Comparison of ENCODE assay signal across 7 mouse cellular contexts in the genomic region with DNA sequence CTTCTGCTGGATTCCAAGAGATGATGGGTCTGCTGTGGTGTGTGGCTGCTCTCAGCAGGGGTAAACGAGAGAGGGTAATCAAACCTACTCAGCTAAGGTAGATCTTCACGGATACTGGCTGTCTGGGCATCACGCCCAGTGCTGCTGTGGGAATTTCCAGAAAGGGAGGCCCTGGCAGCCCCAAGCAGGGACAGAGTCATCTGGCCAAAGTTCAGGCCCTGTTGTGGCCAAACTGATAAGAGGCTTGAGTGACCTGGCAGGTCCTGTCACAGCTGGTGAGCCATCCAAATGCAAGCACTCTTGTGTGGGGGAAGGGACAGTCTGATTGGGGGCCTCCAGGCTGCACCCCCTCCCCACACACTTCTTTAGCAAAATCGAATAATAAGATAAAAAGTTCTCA. TPM values are rescaled to one million over a fixed set of nuclear protein-coding genes. Genes with fewer than 3 reads are reported as not detected.
DNase-seq lines count a peak whose midpoint lies in the region; TF ChIP-seq lines count a peak whose summit lies in the region.

No protein-coding gene starts in this region.

- peaks cover 12 to 78% of the 10 kb centered on the region in 2 experiments for H3K36me3 ChIP-seq in CH12.LX (replicated peaks in 1 of 2; ENCODE audit: control insufficient read depth in 1 of 2, insufficient read depth in 1 of 2, low read length in 1 of 2)
- peaks cover 32% of the 10 kb centered on the region for H3K36me3 ChIP-seq in heart, adult 2 months (ENCODE audit: control insufficient read depth, insufficient read depth, low read length)

- peaks cover 16 to 57% of the 10 kb centered on the region in 2 experiments for H3K4me1 ChIP-seq in CH12.LX (ENCODE audit: control insufficient read depth in 1 of 2, insufficient read depth in 2 of 2)
- H3K4me1 ChIP-seq in heart, adult 2 months (ENCODE audit: control insufficient read depth, insufficient read depth, low read length) = peaks cover 55% of the 10 kb centered on the region

- H3K9ac ChIP-seq in CH12.LX (ENCODE audit: insufficient read depth, low read depth) = no peak overlapping the region
- no peak overlapping the region for H3K9ac ChIP-seq in heart, adult 2 months (ENCODE audit: low read depth, low read length)

- dilution Hi-C loops in CH12.LX (cut with MboI; ENCODE audit: extremely low pct_ligation_motif_present, extremely low pct_unique_long_range_greater_than_20kb, low sequenced_read_pairs) = no loop called here

- in situ Hi-C loops in CH12.LX (cut with MboI; ENCODE audit: low pct_ligation_motif_present, low pct_unique_long_range_greater_than_20kb, low sequenced_read_pairs) = no loop called here

- no peaks in the 10 kb centered on the region for H3K9me3 ChIP-seq in CH12.LX (replicated peaks; ENCODE audit: low read length)

- no peak overlapping the region for H3K4me2 ChIP-seq in CH12.LX (ENCODE audit: insufficient read depth, low read depth, poor library complexity, severe bottlenecking)

- TF ChIP-seq RAD21 in CH12.LX (IDR thresholded peaks at IDR 0.05; ENCODE audit: low read depth, low read length) = no peak

- no peak overlapping the region for H3K4me3 ChIP-seq in CH12.LX (replicated peaks in 1 of 3; ENCODE audit: low read depth in 2 of 3, low read length in 2 of 3, poor library complexity in 1 of 3)
- no peak overlapping the region for H3K4me3 ChIP-seq in heart, adult 2 months

- intact Hi-C loops in heart, adult 2 months (cut with DNase I) = loop anchor here (2.0 kb wide), 1 partner anchor 14 kb away; no protein-coding TSS in a partner anchor

- no peak for TF ChIP-seq CTCF in CH12.LX (conservative IDR thresholded peaks at IDR 0.05 in 1 of 2, IDR thresholded peaks at IDR 0.05 in 1 of 2; ENCODE audit: low read depth in 2 of 2, low read length in 2 of 2)
- no peak for TF ChIP-seq CTCF in heart, adult 2 months (IDR thresholded peaks at IDR 0.05)

- no peak for TF ChIP-seq POLR2A in CH12.LX (IDR thresholded peaks at IDR 0.05; ENCODE audit: low read depth, low read length)
- TF ChIP-seq POLR2A in heart, adult 2 months (IDR thresholded peaks at IDR 0.05; ENCODE audit: insufficient read depth, low read depth, low read length) = no peak

- H3K27ac ChIP-seq in CH12.LX (ENCODE audit: insufficient read depth, low read depth) = no peak overlapping the region
- peak overlapping the region; percentile 71 for H3K27ac ChIP-seq in heart, adult 2 months

- WGBS in heart, adult 2 months = 9% methylated on average over 4 of the region's 4 CpGs

- no peaks in the 10 kb centered on the region for H3K27me3 ChIP-seq in CH12.LX (replicated peaks)
- H3K27me3 ChIP-seq in heart, adult 2 months (ENCODE audit: control insufficient read depth, insufficient read depth, low read length) = no peaks in the 10 kb centered on the region

- TF ChIP-seq EP300 in CH12.LX (IDR thresholded peaks at IDR 0.05; ENCODE audit: low read length) = no peak
- peak; percentile 90 for TF ChIP-seq EP300 in heart, adult 2 months (IDR thresholded peaks at IDR 0.05; ENCODE audit: insufficient read depth, low read depth, low read length)

- DNase-seq in 3T3-L1 (ENCODE audit: low read depth, low spot score) = peak; percentile 92
- no peak for DNase-seq in CH12.LX (ENCODE audit: extremely low read depth)
- peak; percentile 78 to 84 for DNase-seq in heart, adult 2 months
- peak; percentile 64 to 77 for DNase-seq in kidney, postnatal 4 days
- no peak for DNase-seq in right cerebral cortex, postnatal 10 days (ENCODE audit: low spot score in 2 of 2)
- DNase-seq in layer of hippocampus, adult 9-11 months = no peak
- DNase-seq in spleen, postnatal 4 days (ENCODE audit: low spot score in 2 of 2) = no peak

- no peaks in the 10 kb centered on the region for H3K79me2 ChIP-seq in CH12.LX (replicated peaks; ENCODE audit: control insufficient read depth, extremely low read depth, insufficient read depth, poor library complexity, severe bottlenecking)
- H3K79me2 ChIP-seq in heart, adult 2 months (replicated peaks; ENCODE audit: control insufficient read depth, insufficient read depth, low read length) = no peaks in the 10 kb centered on the region; the same call in 1 of the 2 replicates

TF ChIP-seq in CH12.LX, 34 proteins besides CTCF, POLR2A, EP300 and RAD21:
- TF ChIP-seq TCF12 (IDR thresholded peaks at IDR 0.05; ENCODE audit: low read depth, low read length) = 0 out of 2 replicates have a peak, but pooled peaks have one; percentile 18
- no peak for TF ChIP-seq JUND (conservative IDR thresholded peaks at IDR 0.05; ENCODE audit: low read depth, low read length)
- no peak for TF ChIP-seq RCOR1 (conservative IDR thresholded peaks at IDR 0.05; ENCODE audit: low read depth, low read length)
- TF ChIP-seq NRF1 (IDR thresholded peaks at IDR 0.05; ENCODE audit: low read depth, low read length) = no peak
- no peak for TF ChIP-seq ZNF384 (IDR thresholded peaks at IDR 0.05; ENCODE audit: low read depth, low read length)
- TF ChIP-seq BHLHE40 (IDR thresholded peaks at IDR 0.05; ENCODE audit: low read depth, low read length) = no peak

RNA-seq across cellular contexts. Expression of gene B230217C12Rik, which starts 19.7 kb away (rescaled TPM):
- total RNA-seq in CH12.LX (2012; rRNA removed) (4.6 and 4.9 TPM in 2 replicates), CH12.LX (2014; rRNA removed) (13.7 and 14.0 TPM in 2 replicates)
- polyA plus RNA-seq in CH12.LX (2012; ENCODE audit: insufficient read length, low read depth) = 11.9 and 12.4 TPM in 2 replicates
- total RNA-seq in heart, adult 2 months (2021) = 1 to 10 TPM in 1 of 2 experiments, under 1 TPM in 1; 0.64 to 1.6 TPM
- polyA plus RNA-seq in heart, adult 2 months (2012; rRNA removed) = 2.3 and 2.7 TPM in 2 replicates

RNA-seq across cellular contexts. Expression of gene Lasp1, which starts 22.0 kb away (rescaled TPM):
- total RNA-seq in CH12.LX (2012; rRNA removed) (16.8 and 18.6 TPM in 2 replicates), CH12.LX (2014; rRNA removed) (12.3 and 12.5 TPM in 2 replicates)
- 45.1 and 45.4 TPM in 2 replicates for polyA plus RNA-seq in CH12.LX (2012; ENCODE audit: insufficient read length, low read depth)
- total RNA-seq in heart, adult 2 months (2021) = 10 to 100 TPM; 28.2 to 31.6 TPM
- polyA plus RNA-seq in heart, adult 2 months (2012; rRNA removed) = 31.1 and 38.5 TPM in 2 replicates

RNA-seq across cellular contexts. Expression of gene Rpl23, which starts 38.6 kb away (rescaled TPM):
- total RNA-seq in CH12.LX (2012; rRNA removed) = 2,073 and 2,338 TPM in 2 replicates
- total RNA-seq in CH12.LX (2014; rRNA removed) = 1,878 and 2,226 TPM in 2 replicates
- polyA plus RNA-seq in CH12.LX (2012; ENCODE audit: insufficient read length, low read depth) = 1,387 and 2,564 TPM in 2 replicates
- 100 to 1,000 TPM; 509 to 574 TPM for total RNA-seq in heart, adult 2 months (2021)
- 103 and 140 TPM in 2 replicates for polyA plus RNA-seq in heart, adult 2 months (2012; rRNA removed)

RNA-seq across cellular contexts. Expression of gene 1700001P01Rik, which starts 45.1 kb away (rescaled TPM):
- 0.47 and 0.50 TPM in 2 replicates for total RNA-seq in CH12.LX (2012; rRNA removed)
- not detected in 2 replicates for total RNA-seq in CH12.LX (2014; rRNA removed)
- polyA plus RNA-seq in CH12.LX (2012; ENCODE audit: insufficient read length, low read depth) = 0.41 TPM in 1 of 2 replicates, not detected in the other
- total RNA-seq in heart, adult 2 months (2021) = not detected
- polyA plus RNA-seq in heart, adult 2 months (2012; rRNA removed) = 0.20 TPM in 1 of 2 replicates, not detected in the other

RNA-seq across cellular contexts. Expression of gene Cwc25, which starts 54.5 kb away (rescaled TPM):
- 16.7 and 17.3 TPM in 2 replicates for total RNA-seq in CH12.LX (2012; rRNA removed)
- 19.3 and 19.6 TPM in 2 replicates for total RNA-seq in CH12.LX (2014; rRNA removed)
- polyA plus RNA-seq in CH12.LX (2012; ENCODE audit: insufficient read length, low read depth) = 21.5 and 21.7 TPM in 2 replicates
- total RNA-seq in heart, adult 2 months (2021) = 1 to 10 TPM; 7.6 to 7.9 TPM
- 6.0 and 8.7 TPM in 2 replicates for polyA plus RNA-seq in heart, adult 2 months (2012; rRNA removed)

Comparison
In these comparisons a context has a peak if more than half of its experiments do, and no peak if none do; other contexts are left out.
1. DNase-seq: peak in 3T3-L1 (single experiment), heart, adult 2 months (2 of 2) and kidney, postnatal 4 days (2 of 2); none in CH12.LX (single experiment), right cerebral cortex, postnatal 10 days (0 of 2), layer of hippocampus, adult 9-11 months (single experiment) and spleen, postnatal 4 days (0 of 2).